Mouse (Mus musculus): Measurements from ENCODE around the gene Tpgs1. TPM values are rescaled to one million over a fixed set of nuclear protein-coding genes. Genes with fewer than 3 reads are reported as not detected.

Gene Tpgs1
- total and polyA plus RNA-seq, 3 experiments: 23.5 to 48.0 TPM; not detected in 1

- H3K4me1 ChIP-seq (ENCODE audit: control insufficient read depth in 1 of 2, insufficient read depth in 2 of 2, low read length in 2 of 2): peaks cover 9 to 25% of the 10 kb centered on the region in 2 experiments; a peak in 3 of 4 replicates
- H3K27ac ChIP-seq (ENCODE audit: control insufficient read depth, low read depth, low read length): no peak overlapping the region
- TF ChIP-seq USF2 (IDR thresholded peaks at IDR 0.05; ENCODE audit: borderline replicate concordance in 1 of 2, insufficient read depth in 1 of 2, low read depth in 1 of 2, low read length in 2 of 2) (no peak), JUND (IDR thresholded peaks at IDR 0.05; ENCODE audit: low read depth, low read length) (no peak), CHD2 (IDR thresholded peaks at IDR 0.05; ENCODE audit: low read length) (no peak), CTCF (IDR thresholded peaks at IDR 0.05 in 2 of 3, conservative IDR thresholded peaks at IDR 0.05 in 1 of 3; ENCODE audit: control insufficient read depth in 1 of 3, insufficient read depth in 1 of 3, low read depth in 2 of 3, low read length in 3 of 3, poor library complexity in 1 of 3, severe bottlenecking in 1 of 3) (no peak), E2F4 (IDR thresholded peaks at IDR 0.05; ENCODE audit: borderline replicate concordance, low read depth, low read length) (no peak), TBP (IDR thresholded peaks at IDR 0.05; ENCODE audit: low read depth, low read length) (no peak), HCFC1 (IDR thresholded peaks at IDR 0.05; ENCODE audit: low read depth, low read length) (no peak), RCOR1 (IDR thresholded peaks at IDR 0.05; ENCODE audit: low read depth, low read length) (no peak), ELF1 (IDR thresholded peaks at IDR 0.05; ENCODE audit: low read depth, low read length) (no peak), MAX (IDR thresholded peaks at IDR 0.05; ENCODE audit: low read length) (no peak)
- H3K9ac ChIP-seq (ENCODE audit: control insufficient read depth, low read depth, low read length, poor library complexity, severe bottlenecking): no peak overlapping the region
- H3K79me2 ChIP-seq (ENCODE audit: control insufficient read depth, insufficient read depth, low read length, poor library complexity): peaks cover 41% of the 10 kb centered on the region
- no peak for DNase-seq (ENCODE audit: low read depth, low spot score)
- no peaks in the 10 kb centered on the region for H3K27me3 ChIP-seq (ENCODE audit: control insufficient read depth in 1 of 2, insufficient read depth in 2 of 2, low read length in 2 of 2)
- no peak overlapping the region for H3K4me3 ChIP-seq (ENCODE audit: control insufficient read depth in 1 of 2, insufficient read depth in 1 of 2, low read depth in 2 of 2, low read length in 2 of 2)
- no peaks in the 10 kb centered on the region for H3K9me3 ChIP-seq (replicated peaks; ENCODE audit: insufficient read depth, low read length)
- H3K36me3 ChIP-seq (ENCODE audit: control insufficient read depth in 1 of 2, insufficient read depth in 2 of 2, low read length in 2 of 2): peaks cover 0 to 21% of the 10 kb centered on the region in 2 experiments; a peak in 2 of 4 replicates
Observed at GRCm38 (mm10) chr10:79709307-79709706, 40.1 kb downstream of the Tpgs1 start.

- Histone ChIP-seq H3K9ac (ENCODE audit: control insufficient read depth, low read depth, low read length, poor library complexity, severe bottlenecking) (no peak overlapping the region), H3K4me1 (ENCODE audit: control insufficient read depth in 1 of 2, insufficient read depth in 2 of 2, low read length in 2 of 2) (peaks cover 0 to 9% of the 10 kb centered on the region in 2 experiments; a peak in 2 of 4 replicates), H3K9me3 (replicated peaks; ENCODE audit: insufficient read depth, low read length) (no peaks in the 10 kb centered on the region), H3K27me3 (ENCODE audit: control insufficient read depth in 1 of 2, insufficient read depth in 2 of 2, low read length in 2 of 2) (no peaks in the 10 kb centered on the region), H3K79me2 (ENCODE audit: control insufficient read depth, insufficient read depth, low read length, poor library complexity) (peaks cover 13% of the 10 kb centered on the region), H3K36me3 (ENCODE audit: control insufficient read depth in 1 of 2, insufficient read depth in 2 of 2, low read length in 2 of 2) (peaks cover 0 to 6% of the 10 kb centered on the region in 2 experiments; a peak in 2 of 4 replicates), H3K27ac (ENCODE audit: control insufficient read depth, low read depth, low read length) (no peak overlapping the region), H3K4me3 (ENCODE audit: control insufficient read depth in 1 of 2, insufficient read depth in 1 of 2, low read depth in 2 of 2, low read length in 2 of 2) (no peak overlapping the region)
- TF ChIP-seq TAL1 (IDR thresholded peaks at IDR 0.05; ENCODE audit: low read length): no peak
- peak; percentile 22 to 64 (median 61); a peak in 5 of 6 replicates for TF ChIP-seq CTCF (IDR thresholded peaks at IDR 0.05 in 2 of 3, conservative IDR thresholded peaks at IDR 0.05 in 1 of 3; ENCODE audit: control insufficient read depth in 1 of 3, insufficient read depth in 1 of 3, low read depth in 2 of 3, low read length in 3 of 3, poor library complexity in 1 of 3, severe bottlenecking in 1 of 3)
- DNase-seq (ENCODE audit: low read depth, low spot score): peak; percentile 72
Observed at GRCm38 (mm10) chr10:79712029-79712428, 42.9 kb downstream of the Tpgs1 start.

GRCm38 (mm10) chr10:79712499-79713126 is 43.4 kb downstream of the Tpgs1 start:
- Histone ChIP-seq H3K4me3 (ENCODE audit: control insufficient read depth in 1 of 2, insufficient read depth in 1 of 2, low read depth in 2 of 2, low read length in 2 of 2) (no peak overlapping the region), H3K27ac (ENCODE audit: control insufficient read depth, low read depth, low read length) (0 out of 2 replicates have a peak overlapping the region, but pooled peaks have one; percentile 22), H3K36me3 (ENCODE audit: control insufficient read depth in 1 of 2, insufficient read depth in 2 of 2, low read length in 2 of 2) (peaks cover 0 to 6% of the 10 kb centered on the region in 2 experiments; a peak in 2 of 4 replicates), H3K4me1 (ENCODE audit: control insufficient read depth in 1 of 2, insufficient read depth in 2 of 2, low read length in 2 of 2) (peaks cover 0 to 9% of the 10 kb centered on the region in 2 experiments; a peak in 2 of 4 replicates), H3K79me2 (ENCODE audit: control insufficient read depth, insufficient read depth, low read length, poor library complexity) (peaks cover 8% of the 10 kb centered on the region), H3K9ac (ENCODE audit: control insufficient read depth, low read depth, low read length, poor library complexity, severe bottlenecking) (no peak overlapping the region), H3K9me3 (replicated peaks; ENCODE audit: insufficient read depth, low read length) (no peaks in the 10 kb centered on the region), H3K27me3 (ENCODE audit: control insufficient read depth in 1 of 2, insufficient read depth in 2 of 2, low read length in 2 of 2) (no peaks in the 10 kb centered on the region)
- peak; percentile 93 for DNase-seq (ENCODE audit: low read depth, low spot score)
- TF ChIP-seq ELF1 (IDR thresholded peaks at IDR 0.05; ENCODE audit: low read depth, low read length): no peak
- TF ChIP-seq ZNF384 (IDR thresholded peaks at IDR 0.05; ENCODE audit: low read depth, low read length): no peak
- TF ChIP-seq POLR2AphosphoS2 (IDR thresholded peaks at IDR 0.05; ENCODE audit: low read length): peak; percentile 97
- no peak for TF ChIP-seq RCOR1 (IDR thresholded peaks at IDR 0.05; ENCODE audit: low read depth, low read length)
- TF ChIP-seq CTCF (IDR thresholded peaks at IDR 0.05 in 2 of 3, conservative IDR thresholded peaks at IDR 0.05 in 1 of 3; ENCODE audit: control insufficient read depth in 1 of 3, insufficient read depth in 1 of 3, low read depth in 2 of 3, low read length in 3 of 3, poor library complexity in 1 of 3, severe bottlenecking in 1 of 3): peak; percentile 75 to 94 (median 84)
- TF ChIP-seq MYC (IDR thresholded peaks at IDR 0.05; ENCODE audit: low read depth, low read length): peak; percentile 68; the same call in 1 of the 2 replicates
- no peak for TF ChIP-seq GABPA (IDR thresholded peaks at IDR 0.05; ENCODE audit: low read depth, low read length)
- peak; percentile 61; the same call in 1 of the 2 replicates for TF ChIP-seq HCFC1 (IDR thresholded peaks at IDR 0.05; ENCODE audit: low read depth, low read length)
- peak; percentile 41 for TF ChIP-seq SMC3 (IDR thresholded peaks at IDR 0.05; ENCODE audit: low read depth, low read length)
- TF ChIP-seq USF2 (IDR thresholded peaks at IDR 0.05; ENCODE audit: borderline replicate concordance in 1 of 2, insufficient read depth in 1 of 2, low read depth in 1 of 2, low read length in 2 of 2): no peak
- no peak for TF ChIP-seq USF1 (IDR thresholded peaks at IDR 0.05; ENCODE audit: low read depth, low read length)
- TF ChIP-seq MAZ (IDR thresholded peaks at IDR 0.05; ENCODE audit: low read depth, low read length): no peak
- TF ChIP-seq UBTF (IDR thresholded peaks at IDR 0.05; ENCODE audit: borderline replicate concordance, insufficient read depth, low read depth, low read length): no peak
- peak; percentile 77 for TF ChIP-seq ZMIZ1 (IDR thresholded peaks at IDR 0.05; ENCODE audit: low read depth, low read length)
- no peak for TF ChIP-seq JUND (IDR thresholded peaks at IDR 0.05; ENCODE audit: low read depth, low read length)
- no peak; the same call in 1 of the 2 replicates for TF ChIP-seq SIN3A (IDR thresholded peaks at IDR 0.05; ENCODE audit: low read length)
- TF ChIP-seq MXI1 (IDR thresholded peaks at IDR 0.05; ENCODE audit: low read depth, low read length): peak; percentile 71
